Mouse (Mus musculus) spleen, postnatal 14 days (tissue): ENCODE results near the gene Gba.

Source experiments
- DNase-seq, 2 experiments: peaks; one replicate each; pipeline ENCODE4 v3.0.0; 2021 to 2022; ENCODE audit warnings: low spot score in 2 of 2

Gba gene

GRCm38 (mm10) chr3:89238494-89238893 lies 35.8 kb downstream of the Gba start:
- DNase-seq = no peak

GRCm38 (mm10) chr3:89242331-89242895 lies 39.7 kb downstream of the Gba start:
- DNase-seq = peak in 1 of 2 experiments; percentile 64

- DNase-seq = peak; percentile 34 to 59
These were observed 40.9 kb downstream of the Gba start for GRCm38 (mm10) chr3:89243609-89244008.

- no peak for DNase-seq
These were observed 41.6 kb downstream of the Gba start for GRCm38 (mm10) chr3:89244158-89244981.

- no peak for DNase-seq
These were observed 42.4 kb downstream of the Gba start for GRCm38 (mm10) chr3:89244982-89245687.

GRCm38 (mm10) chr3:89245688-89246171 lies 43.0 kb downstream of the Gba start, which contains the start of gene Krtcap2:
Gene Krtcap2 (plus strand): TSS chr3:89245966.
- DNase-seq = no peak

GRCm38 (mm10) chr3:89246261-89247100 lies 43.8 kb downstream of the Gba start, which contains the start of gene Trim46:
Gene Trim46 (minus strand): TSS chr3:89246309.
- DNase-seq = peak; percentile 65 to 81

- DNase-seq = no peak
These were observed 44.7 kb downstream of the Gba start for GRCm38 (mm10) chr3:89247466-89247865.

- peak; percentile 43 to 65 for DNase-seq
These were observed 47.8 kb downstream of the Gba start for GRCm38 (mm10) chr3:89250435-89251040.

GRCm38 (mm10) chr3:89251365-89251895 lies 48.7 kb downstream of the Gba start:
- peak; percentile 47 to 58 for DNase-seq

- DNase-seq = no peak
These were observed 52.3 kb downstream of the Gba start for GRCm38 (mm10) chr3:89254994-89255393.

- no peak for DNase-seq
These were observed 53.4 kb downstream of the Gba start for GRCm38 (mm10) chr3:89256177-89256576.
